Mouse (Mus musculus) left cerebral cortex, adult 8-10 months (tissue): ENCODE data around the gene Ppat. TPM values are rescaled to one million over a fixed set of nuclear protein-coding genes. Genes with fewer than 3 reads are reported as not detected.
"Not testable (repeated sequence)": the region's sequence is repeated elsewhere in the genome, so short reads cannot be mapped to it uniquely, and the experiment has no call there.

Experiments used
- DNase-seq, 2 experiments: peaks; one replicate each; pipeline ENCODE4 v3.0.0; 2022; ENCODE audit warnings: low spot score in 2 of 2
- total RNA-seq, 4 experiments: library from RNA; stranded (reverse); gene quantifications; 2 replicates each; pipeline ENCODE4 v1.2.4; 2022

Gene Ppat
- total RNA-seq, 4 experiments from 2014 or later = 16.2 to 20.3 (median 17.9) TPM

DNA sequence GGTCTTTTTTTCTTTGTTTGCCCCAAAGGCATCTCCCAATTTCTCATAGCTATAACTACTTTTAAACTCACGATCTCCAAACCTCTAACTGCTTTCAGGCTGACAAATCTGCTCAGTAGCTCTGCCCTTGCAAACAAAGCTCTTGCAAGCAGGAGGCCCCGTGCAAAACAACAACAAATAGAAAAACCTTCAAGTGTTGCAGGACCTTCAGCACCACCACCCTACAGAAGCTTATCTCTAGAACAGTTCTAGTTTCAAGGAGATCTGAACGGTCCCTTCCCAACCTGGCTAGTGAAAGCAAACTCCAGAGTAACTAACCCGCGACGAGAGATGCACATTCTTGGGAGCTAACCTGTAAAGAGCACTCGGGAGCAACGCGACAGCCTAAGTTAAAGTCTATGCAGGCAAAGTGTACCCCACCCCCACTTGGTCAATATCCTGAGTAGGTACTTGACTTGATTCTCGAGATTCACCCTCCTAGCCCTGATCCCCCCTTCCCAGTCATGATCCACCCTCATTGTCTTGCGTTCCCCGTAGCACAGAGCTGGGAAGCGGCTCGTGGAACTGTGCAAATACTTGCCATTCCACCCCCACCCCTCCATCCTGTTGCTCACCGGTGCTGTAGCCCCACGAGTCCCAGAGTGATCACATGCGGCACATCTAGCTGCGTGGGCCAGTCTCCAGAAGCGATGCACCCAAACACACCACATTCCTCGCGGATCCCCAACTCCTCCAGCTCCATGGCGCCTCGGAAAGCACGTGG lies 854 bp downstream of the Ppat start:
- no peak for DNase-seq

DNA sequence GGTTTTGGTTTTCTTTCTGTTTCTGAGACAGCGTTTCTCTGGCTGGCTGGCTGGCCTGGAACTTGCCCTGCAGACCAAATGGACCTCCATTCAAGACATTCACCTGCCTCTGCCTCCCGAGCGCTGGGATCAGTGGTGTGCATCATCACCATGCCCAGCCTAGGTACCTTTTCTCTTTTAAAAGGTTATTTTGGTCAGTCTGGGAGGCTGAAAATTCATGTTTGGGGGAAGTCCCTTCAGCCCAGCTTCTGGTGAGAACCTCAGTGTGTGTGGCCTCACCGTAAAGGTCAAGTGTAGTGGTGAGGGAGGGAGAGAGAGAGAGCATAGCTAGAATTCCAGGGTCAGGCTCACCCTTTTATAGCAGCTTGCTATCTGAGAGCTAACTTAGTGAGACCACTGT lies 3.6 kb downstream of the Ppat start:
- no peak for DNase-seq

DNA sequence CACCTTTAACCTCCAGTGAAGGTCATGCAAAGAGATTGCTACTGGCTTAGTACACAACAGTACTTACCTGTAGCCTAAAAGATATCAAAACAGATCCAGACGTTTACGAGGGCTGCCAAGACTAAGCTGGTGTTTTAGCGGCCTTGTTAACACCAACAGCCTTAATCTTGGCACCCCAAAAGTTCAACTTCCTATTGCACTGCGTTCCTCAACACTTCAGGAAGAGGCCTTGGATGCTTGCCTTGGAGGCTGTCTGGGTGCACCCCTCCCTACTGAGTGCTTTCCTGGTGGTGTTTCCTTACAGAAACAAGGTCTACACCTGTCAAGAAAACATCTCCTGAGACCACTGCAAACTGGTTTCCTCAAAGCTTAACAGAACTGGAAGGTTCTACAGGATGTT lies 4.2 kb downstream of the Ppat start:
- no peak for DNase-seq

DNA sequence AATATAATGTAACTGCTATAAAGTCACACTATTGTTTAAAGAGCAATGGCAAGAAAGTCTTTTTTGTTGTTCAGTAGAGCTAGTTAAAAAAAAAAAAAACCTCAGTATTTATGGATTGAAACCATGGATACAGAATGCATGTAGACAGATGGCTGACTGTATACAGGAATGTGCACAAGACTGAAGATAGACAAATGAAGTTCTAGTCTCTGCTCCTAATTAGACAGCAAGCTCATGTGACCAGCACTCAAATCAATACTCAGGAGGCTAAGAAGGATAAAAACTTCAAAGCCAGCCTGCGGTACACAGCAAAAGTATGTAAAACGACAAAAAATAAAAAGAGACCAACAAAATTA lies 5.7 kb downstream of the Ppat start:
- DNase-seq = no peak

DNA sequence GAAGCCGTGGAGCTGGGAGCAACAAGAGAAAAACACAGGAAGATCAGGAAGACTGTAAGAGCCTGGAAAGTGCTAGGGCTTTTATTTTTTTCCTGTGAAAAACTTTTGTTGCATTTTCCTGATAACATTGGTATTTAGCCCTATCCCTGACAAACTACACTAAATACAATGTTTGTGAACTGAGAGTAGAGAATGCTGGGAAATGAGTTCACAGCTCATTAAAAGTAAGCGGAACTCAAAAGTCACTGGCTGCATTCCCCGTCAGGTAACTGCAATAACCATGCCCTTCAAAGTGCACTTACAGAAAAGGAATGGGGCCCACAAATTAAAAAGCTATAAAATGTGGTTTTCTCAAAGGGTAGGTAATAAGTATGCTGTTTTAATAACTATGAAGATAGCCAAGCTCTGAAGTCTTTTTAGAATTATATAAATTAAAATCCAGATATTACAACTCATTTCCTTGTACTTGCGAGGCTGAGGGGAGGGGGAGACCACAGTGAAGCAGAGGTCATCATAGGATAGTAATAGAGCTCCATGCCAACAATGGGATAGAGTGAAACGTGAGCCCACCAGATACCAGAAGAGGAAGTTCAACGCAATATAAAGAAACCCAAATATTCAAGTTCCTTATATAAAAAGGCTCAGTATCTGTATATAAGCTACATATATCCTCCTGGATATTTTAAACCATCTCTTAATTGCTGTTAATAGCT lies 6.3 kb downstream of the Ppat start:
- DNase-seq = no peak

DNA sequence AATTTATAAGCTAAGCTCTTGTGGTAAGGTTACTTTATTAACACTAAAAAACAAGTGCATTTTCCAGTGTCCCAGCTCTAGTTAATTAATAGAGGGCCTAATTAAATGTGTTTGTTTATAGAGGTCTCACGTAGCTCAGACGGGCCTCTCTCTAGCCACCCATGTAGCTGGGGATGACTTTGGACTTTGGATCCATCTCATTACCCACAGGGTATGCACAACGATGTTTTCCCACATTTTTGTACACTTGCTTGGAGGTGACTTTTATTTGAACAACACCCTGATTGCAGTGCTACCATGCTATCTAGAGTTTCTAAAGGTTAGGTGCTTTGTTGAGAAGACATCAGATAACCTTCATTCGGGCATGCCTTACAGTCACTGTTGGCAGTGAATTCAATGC lies 8.9 kb downstream of the Ppat start:
- no peak for DNase-seq

DNA sequence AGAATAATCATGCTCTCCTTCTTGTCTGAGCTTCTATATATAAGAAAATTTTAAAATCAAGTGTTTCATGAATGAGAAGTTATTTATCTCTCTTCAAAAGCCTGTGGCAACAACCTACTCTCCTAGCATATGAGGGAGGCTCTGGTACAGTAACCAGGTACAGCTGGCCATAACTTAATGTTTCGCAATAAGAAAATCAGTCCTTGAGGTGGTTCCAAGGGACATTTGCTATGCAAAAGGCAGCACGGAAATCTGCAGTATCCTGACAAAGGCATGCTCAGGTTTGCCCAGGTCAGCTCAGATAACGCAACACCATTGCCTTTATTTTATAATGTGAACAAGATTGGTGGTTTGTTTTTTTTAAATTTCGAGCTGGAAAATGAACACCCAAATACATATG lies 9.4 kb downstream of the Ppat start:
- DNase-seq = no peak

DNA sequence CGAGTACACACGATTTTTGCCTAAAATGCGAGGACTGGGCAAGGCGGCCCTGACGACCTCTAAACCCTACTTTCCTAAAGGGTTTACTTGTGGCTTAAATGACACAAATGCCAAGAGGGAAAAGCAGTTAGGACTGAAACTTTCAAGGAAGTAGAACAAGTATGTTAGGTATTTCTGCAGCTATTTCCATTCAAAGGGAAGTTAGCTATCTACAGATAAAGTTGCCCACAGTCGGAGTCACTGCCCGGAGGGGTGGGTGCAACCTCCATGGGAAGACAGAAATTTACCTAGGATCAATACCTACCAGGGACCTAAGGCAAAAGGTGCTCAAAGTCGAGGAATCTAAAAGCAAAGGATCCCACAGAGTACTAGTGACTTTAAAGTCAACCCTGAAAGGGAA lies 11.7 kb downstream of the Ppat start:
- no peak for DNase-seq

DNA sequence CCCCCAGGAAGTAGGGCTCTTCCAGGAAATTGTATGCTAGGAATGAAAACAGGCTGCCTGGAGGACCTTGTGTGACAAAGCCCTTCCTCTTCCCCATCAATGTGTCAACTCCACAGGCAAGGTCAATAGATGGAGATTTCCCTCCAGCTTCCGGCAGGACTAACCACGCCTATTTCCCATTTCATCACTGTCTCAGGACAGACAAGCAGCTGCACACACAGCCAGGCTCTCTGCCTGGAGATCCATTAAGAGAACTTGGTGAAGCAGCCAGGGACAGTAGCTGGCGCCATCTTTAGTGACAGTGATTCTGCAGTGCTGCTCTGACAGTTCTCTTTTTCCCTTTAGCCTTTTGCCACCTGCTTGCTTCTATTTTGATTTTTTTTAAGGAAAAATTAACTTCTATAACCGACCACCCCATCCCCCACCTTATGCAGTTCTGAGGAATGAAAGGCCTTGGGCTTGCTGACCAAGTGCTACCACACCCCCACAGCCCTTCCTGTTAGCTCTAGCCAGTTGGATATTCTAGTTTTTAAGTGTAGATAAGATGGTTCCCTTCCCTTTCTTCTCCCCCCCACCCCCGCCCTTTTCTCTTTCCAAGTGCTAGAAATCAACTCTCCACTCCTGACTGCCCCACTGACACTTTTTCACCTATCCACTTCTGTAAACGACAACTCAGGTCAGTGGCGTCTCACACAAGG lies 22.0 kb downstream of the Ppat start:
- DNase-seq = no peak

DNA sequence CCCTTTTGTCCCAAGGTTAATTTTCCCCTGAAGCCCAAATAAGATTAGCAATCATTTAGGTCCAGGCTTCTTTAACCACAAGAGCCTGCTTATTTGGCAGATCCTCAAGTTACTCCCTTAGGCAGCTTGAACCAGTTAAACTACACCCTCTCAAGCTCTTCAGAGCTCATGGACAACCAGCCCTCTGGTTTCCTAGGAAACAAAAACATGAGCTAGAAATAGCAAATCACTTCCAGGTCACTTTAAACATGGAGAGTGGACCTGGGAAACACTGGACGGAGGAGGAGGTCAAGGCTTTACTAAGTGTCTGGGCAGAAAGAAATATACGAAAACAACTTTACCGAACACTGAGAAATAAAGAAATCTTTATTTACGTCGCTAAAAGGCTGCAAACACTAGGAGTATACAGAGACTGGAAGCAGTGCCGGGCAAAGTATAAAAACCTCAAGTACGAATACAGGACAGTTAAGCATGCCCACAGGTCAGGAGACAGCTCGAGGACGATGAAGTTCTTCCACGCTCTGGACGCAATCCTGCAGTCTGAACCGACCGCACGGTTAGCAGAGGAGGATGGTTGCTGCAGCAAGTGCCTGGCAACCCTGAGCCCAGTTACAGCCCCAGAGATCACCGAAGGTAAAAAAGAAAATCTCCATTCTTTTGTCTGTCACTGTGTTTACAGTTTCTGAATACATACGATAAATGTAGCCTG lies 23.1 kb downstream of the Ppat start:
- no peak for DNase-seq

DNA sequence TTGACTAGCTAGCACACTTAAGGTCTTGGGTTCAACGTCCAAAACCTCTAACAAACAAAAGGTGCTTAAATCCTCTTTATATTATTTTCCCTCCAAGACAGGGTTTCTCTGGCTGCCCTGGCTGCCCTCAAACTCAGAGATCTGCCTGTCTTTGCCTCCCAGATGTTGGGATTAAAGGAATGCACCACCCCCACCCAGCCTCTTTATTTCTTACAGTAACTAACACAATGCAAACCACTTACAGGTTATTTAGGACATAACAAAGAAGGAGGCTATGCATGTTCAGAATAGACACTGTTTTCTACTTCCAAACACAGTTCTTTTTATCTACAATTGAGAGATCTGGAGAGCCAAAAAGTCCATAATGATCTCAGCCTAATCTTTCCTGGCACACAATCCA lies 27.1 kb downstream of the Ppat start:
- no peak for DNase-seq

DNA sequence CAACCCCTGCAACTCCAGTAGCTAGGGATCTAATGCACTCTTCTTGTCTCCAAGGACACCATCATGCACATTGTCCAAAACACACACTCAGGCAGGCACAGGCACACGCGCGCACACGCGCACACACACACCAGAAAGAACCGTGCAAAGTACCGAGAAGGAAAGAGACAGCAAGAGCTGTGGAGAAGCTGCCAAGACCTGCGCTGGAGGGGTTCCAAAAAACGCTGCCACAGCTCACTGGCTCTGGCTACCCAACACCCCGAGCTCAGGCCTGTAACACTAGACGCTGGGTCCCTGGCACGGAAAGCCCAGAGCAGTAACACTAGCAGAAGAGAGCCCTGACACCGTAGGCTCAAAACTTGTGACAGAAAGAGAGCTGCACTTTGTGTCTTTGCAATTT lies 27.9 kb downstream of the Ppat start:
- DNase-seq = peak; percentile 21 to 48

DNA sequence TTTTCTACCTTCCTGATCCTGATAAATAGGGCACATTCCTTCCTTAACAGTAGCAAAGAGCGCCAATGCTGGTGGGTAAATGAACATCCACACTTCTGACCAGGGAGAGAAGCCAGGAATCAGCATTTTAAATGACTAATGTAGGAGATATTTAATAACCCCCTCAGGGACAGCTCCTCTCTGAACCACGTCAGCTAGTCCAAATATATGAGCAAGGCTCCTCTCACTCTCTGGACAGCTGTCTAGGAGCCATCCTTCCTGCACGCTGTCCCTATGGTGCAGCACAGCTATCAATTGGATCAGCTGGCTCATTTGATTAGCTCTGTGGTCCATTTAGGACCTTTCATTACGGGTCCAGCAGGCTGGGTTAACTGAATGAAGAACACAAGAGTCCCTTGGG lies 28.5 kb downstream of the Ppat start:
- DNase-seq = no peak

DNA sequence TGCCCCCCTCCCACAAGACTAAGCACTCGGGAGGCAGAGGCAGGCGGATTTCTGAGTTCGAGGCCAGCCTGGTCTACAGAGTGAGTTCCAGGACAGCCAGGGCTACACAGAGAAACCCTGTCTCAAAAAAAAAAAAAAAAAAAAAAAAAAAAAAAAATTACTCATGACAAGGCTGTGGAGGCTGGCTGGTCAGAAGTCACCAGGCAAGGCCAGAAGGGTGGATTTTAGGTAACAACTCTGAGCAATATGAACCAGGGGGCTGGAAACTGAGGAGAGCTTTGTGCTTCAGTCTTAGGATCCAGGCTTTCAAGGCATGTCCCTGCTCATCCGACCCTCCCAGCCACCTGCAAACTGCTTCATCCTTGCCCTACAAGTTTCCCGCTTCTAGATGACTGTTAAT lies 38.9 kb downstream of the Ppat start:
- DNase-seq = not testable (repeated sequence)

DNA sequence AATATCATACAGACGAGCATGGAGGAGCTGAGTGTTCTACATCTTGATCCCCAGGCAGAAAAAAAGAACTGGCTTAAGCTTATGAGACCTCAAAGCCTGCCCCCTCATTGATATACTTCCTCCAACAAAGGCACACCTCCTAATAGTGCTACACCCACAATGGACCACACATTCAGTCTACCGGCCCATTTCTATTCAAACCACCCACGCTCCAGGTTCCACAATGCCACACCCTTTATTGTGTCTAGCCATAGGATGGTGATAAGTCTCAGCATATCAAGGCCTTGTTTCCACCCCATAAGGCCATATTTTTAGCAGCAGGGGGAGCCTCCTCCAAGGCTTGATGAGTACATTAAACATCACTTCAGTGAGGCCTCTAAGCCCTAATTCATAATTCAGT lies 40.6 kb downstream of the Ppat start:
- no peak for DNase-seq

DNA sequence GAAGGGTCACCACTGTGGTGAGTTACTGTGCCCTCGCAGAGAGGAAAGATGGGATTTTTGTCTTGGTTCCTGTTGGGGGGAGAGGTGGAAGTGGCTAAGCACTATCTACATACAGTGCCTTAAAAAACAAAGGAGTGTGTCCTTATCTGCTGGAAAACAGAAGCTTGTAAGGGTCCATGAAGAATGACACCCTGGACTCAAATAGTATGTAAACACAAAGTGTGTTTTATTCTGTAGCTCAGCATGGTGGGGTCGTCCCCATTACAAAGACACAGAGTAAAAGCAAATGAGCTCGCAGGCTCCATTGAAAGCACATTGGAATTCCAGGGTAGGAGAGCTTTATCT lies 45.3 kb downstream of the Ppat start:
- no peak for DNase-seq

DNA sequence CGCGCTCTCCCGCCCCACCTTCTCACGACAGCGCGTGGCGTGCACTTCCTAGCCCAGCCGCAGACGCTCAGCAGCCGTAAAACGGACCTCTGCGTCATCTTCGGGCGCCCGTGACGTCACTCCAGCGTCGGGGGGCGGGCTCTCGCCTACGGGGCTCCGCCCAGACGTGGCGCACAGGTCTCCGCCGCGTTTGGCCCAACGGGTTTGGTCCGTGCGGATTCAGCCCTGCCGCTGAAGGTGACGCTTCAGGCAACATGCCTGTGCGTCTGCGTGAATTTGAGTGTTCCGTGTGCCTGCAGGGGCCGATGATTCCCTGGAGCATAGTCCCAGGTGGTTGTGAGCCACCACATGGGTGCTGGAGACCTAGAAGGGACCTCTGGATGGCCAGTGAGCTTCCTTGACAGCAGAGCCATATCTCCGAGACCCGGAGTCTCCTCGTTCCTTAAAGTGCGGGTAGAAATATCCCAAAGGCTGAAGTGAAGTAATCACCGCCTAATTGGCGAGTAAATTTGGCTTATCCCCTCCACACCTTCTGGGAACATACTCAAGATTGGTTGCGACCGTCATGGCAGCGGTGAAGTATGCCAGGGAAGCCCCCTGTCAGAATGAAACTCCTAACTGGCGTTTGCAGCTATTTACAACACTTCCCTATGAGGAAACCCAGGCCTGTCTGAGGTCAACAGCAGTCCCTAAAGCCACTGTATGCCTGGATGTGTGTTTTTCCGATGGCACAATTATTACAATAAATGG lies 45.8 kb downstream of the Ppat start, which contains the start of gene Aasdh:
Gene Aasdh, minus strand, starts transcription at position 110 of the 750 bp plus-strand sequence.
- DNase-seq = peak; percentile 92 to 96

DNA sequence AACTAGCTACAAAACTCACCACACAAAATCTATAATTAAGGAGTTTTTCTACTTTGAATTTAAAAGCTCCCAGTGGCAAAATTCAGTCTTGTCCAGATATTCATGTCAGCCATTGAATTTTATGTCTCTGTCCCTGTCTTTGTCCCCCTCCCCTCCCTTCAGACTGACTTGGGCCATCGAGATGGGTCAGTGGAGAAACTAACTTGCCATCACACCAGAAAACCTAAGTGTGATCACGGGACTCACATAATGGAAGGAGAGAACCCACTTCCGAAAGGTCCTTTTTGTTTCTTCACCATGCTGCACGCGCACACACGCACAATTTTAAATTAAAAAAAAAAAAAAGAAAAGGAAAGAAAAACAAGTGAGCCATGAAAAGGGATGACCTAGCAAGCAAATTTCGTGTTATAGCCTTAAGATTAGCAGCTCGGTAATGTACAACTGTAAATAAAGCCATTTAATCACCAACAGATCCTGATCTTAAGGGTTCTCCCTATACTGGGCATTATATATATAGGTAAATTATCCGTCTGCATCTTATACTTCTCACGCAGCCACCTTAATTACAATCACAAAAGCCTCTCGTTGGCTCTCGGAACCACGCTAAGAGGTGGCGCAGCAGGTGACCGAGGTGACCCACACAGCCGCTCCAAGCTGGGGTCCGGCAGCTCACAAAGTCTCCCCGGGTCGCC lies 46.5 kb downstream of the Ppat start:
- DNase-seq = no peak

DNA sequence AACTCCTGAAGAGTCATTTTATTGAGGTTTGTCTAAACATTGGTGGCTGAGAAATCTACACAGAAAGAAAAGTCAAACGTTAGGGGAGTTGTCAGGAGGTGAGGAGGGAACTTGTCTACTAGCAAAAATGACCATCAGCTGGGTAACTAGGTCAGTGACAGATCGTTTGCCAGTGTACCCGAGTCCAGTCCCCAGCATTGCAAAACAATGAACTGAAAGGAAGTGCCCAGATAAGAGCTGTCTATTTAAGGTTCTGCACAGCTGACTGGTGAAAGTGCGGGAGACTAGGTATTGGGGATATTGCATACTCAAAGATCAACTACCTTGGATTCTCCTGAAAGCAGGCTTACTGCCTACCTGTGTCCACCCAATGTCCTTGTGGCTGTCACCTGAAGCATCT lies 49.2 kb downstream of the Ppat start:
- DNase-seq = no peak

DNA sequence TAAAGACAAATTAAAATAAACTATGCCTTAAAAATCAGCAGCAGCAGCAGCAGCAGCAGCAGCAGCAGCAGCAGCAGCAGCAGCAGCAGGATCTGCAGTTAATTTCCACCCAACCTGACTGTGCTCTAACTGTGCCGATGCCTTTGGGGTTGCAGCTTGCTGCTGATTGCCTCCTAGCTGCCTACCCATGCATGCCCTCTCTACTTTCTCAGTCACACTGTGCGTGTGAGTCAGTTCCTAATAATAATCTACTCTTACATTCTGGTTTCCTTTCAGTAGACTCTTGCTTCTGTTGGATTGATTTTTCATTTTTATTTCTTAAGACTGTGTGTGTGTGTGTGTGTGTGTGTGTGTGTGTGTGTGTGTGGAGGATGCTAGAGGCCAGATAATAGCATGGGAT lies 58.3 kb downstream of the Ppat start:
- DNase-seq = no peak

DNA sequence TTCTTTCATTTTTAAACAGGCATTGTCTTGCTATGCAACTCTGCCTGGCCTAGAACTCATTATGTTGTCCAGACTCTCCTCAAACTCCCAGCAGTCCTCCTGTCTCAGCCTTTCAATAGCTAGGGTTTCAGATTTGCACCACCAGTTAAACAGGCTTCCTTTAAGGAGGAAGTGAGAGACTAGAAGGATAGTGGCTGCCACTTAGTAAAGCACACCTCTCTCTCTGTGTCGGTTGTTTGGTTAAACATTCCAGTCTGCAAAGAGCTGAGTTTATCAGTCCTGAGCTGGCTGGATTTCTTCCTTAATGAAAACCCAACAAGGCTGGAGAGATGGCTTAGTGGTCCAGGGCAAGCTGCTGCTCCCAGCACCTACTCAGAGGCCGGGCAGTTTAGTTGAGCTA lies 58.8 kb downstream of the Ppat start:
- DNase-seq = no peak
